Comparison of ENCODE assay signal across 15 mouse cellular contexts in the genomic region with DNA sequence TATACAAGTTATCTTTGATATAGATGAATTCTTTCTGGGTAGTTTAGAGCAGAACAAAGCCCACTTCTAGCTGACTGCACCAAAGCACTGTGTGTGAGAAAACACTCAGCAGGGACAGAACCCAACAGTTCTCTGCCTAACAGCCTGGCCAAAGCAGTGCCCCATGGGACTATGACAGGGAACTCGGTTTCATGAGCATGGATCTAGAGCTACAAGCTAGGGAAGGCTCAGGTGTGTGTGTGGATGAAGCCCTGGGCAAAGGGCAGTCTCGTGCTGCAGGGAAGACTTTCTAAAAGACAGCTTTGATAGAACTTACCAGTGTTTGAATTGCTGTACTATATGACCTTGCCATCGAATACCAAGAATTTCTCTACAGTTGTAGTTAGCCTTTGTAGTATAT.
"Had no signal": no experiment of that assay in that cellular context is flagged by ENCODE, and none has a peak within 500 bp of the region (broad histone marks: within the 10 kb centered on the region; RNA-seq: fewer than 3 reads in every experiment).

No protein-coding gene starts in this region.

- H3K27me3 ChIP-seq: megakaryocyte, embryonic 14.5 days; midbrain, embryonic 13.5 days; midbrain, embryonic 15.5 days; neural tube, embryonic 12.5 days; stomach, embryonic 15.5 days had no signal

- H3K36me3 ChIP-seq: midbrain, embryonic 13.5 days; midbrain, embryonic 15.5 days; neural tube, embryonic 12.5 days; stomach, embryonic 15.5 days had no signal

- DNase-seq: lung, adult 18-20 months; lung, postnatal 10 days; right cerebral cortex, postnatal 14 days; thymus, adult 2 months; thymus, postnatal 25 days; thymus, postnatal 4 days had no signal

- H3K9me3 ChIP-seq: midbrain, embryonic 13.5 days; midbrain, embryonic 15.5 days; neural tube, embryonic 12.5 days; stomach, embryonic 15.5 days had no signal

- ATAC-seq: midbrain, embryonic 15.5 days had no signal

- H3K27ac ChIP-seq: macrophage; midbrain, embryonic 13.5 days; midbrain, embryonic 15.5 days; neural tube, embryonic 12.5 days; stomach, embryonic 15.5 days; stomach, postnatal 0 days had no signal

- H3K4me2 ChIP-seq: lung, embryonic 14.5 days; midbrain, embryonic 11.5 days; midbrain, embryonic 13.5 days; midbrain, embryonic 15.5 days; neural tube, embryonic 12.5 days; stomach, embryonic 15.5 days had no signal

- H3K4me3 ChIP-seq: megakaryocyte, embryonic 14.5 days; midbrain, embryonic 13.5 days; midbrain, embryonic 15.5 days; neural tube, embryonic 12.5 days; stomach, embryonic 15.5 days had no signal

- H3K4me1 ChIP-seq: megakaryocyte, embryonic 14.5 days; midbrain, embryonic 15.5 days; neural tube, embryonic 12.5 days; stomach, embryonic 15.5 days had no signal

- H3K9ac ChIP-seq: lung, embryonic 14.5 days; midbrain, embryonic 13.5 days; midbrain, embryonic 15.5 days; neural tube, embryonic 12.5 days; stomach, embryonic 15.5 days had no signal
